Mouse (Mus musculus): ENCODE data around the gene Hnrnpab. TPM values are rescaled to one million over a fixed set of nuclear protein-coding genes. Genes with fewer than 3 reads are reported as not detected.

Hnrnpab gene
- 100 to 1,000 TPM; 132 TPM for total RNA-seq (2021)
- long read RNA-seq, experiment 1, transcript Hnrnpab-201 (7 exons, 2,370 nt), result major isoform, 58 of 113 reads
- long read RNA-seq, experiment 1, transcript Hnrnpab-203 (8 exons, 1,437 nt), result minor isoform, 20 of 113 reads
- long read RNA-seq, experiment 1, partial matches to known transcripts, result 22 of 113 reads
- long read RNA-seq, experiment 1, other reads (novel, unspliced or antisense), result 12 of 113 reads
- long read RNA-seq, experiment 2, transcript Hnrnpab-203 (8 exons, 1,437 nt), result minor isoform, 26 of 130 reads
- long read RNA-seq, experiment 2, transcript Hnrnpab-201 (7 exons, 2,370 nt), result major isoform, 71 of 130 reads
- long read RNA-seq, experiment 2, partial matches to known transcripts, result 29 of 130 reads
- long read RNA-seq, experiment 2, other reads (novel, unspliced or antisense), result 3 of 130 reads

- DNase-seq (ENCODE audit: low spot score in 2 of 2), result peak; percentile 97 to 98
Observed at GRCm38 (mm10) chr11:51606447-51607095, at the start of gene Hnrnpab. TSS of gene Hnrnpab (minus strand) at chr11:51606847.

DNA sequence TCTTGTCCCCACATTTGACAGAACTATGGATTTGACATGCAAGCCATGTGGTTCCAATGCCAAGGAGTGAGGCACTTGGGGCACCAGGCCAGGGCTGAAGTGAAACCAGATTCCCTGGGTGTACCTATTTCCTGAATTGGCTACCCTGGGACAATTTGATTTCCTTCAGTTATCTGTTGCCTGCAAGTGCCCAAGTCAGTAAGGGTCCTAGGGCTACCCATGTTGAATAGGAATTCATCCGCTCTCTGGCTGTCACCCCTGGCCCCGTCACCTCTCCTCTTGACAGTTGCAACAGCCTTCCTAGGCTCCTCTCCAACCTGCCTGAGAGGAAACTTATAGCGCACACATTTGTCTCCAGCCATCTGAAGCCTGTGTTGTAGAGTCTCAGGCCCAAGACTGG is 48.2 kb upstream of the Hnrnpab start:
- no peak for DNase-seq (ENCODE audit: low spot score in 2 of 2)

DNA sequence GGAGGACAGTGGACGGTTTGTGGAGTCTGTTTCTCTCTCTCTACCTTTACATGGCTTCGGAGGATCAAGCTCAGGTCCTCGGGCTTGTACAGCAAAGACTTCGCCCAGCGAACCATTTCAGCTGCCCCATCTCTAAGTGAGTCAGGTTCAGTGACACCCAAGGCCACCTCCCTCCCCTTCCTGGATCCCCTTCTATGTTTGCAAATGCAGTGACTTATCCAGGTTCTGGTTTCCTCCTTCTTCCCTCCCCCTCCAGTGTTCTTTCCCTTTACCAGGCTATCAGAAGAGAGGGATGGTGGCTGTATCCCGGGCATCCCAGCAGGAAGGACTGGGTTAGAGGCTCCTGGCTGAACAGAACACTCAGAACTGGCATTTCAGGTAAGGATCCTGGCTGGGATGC is 47.1 kb upstream of the Hnrnpab start:
- DNase-seq (ENCODE audit: low spot score in 2 of 2), result no peak

- DNase-seq (ENCODE audit: low spot score in 2 of 2), result no peak
Observed at GRCm38 (mm10) chr11:51652889-51653418, 46.3 kb upstream of the Hnrnpab start.

DNA sequence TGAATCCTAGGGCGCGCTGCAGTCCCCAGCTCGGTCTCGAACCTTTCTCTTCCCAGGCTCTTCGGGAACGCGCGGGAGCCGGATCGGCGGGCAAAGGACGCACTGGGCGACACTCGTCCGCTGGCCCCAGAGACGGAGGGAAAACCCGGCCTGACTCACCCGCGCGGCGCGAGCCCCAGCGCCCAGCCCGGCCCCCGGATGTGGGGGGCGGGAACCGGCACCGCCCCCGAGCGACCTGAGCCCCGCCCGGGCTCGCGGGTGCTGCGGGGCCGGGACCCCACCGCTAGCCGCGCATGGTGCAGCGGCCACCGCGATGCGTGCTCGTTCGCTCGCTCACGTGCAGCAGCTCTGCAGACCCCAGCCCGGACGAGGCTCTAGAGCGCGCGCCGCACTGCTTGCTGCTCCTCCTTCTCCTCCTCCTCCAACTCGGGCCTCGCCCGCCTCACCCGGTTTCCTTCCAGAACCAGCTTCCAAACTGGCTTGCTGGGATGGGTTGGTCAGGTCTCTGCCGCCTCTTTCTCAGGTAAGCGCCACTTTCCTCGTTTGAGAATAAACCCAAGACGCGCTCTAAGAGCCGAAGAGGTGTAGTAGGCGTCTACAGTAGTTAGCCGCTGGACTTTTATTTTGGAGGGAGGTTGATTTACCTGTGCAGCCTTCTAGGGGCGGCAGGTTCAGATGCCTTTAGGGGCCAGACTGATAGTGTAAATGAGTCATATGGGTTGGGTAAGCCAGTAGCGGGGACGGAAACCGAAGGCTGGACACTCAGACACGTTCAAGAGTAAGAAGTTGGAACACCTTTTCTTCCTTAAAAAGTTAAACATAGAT is 44.3 kb upstream of the Hnrnpab start, which contains the start of the genes N4bp3 and D930048N14Rik:
Gene N4bp3 (minus strand): TSS at position 152 of the 825 bp plus-strand sequence.
Gene D930048N14Rik (plus strand): TSS at position 264 of the 825 bp plus-strand sequence.
- peak; percentile 31 to 38 for DNase-seq (ENCODE audit: low spot score in 2 of 2)

DNA sequence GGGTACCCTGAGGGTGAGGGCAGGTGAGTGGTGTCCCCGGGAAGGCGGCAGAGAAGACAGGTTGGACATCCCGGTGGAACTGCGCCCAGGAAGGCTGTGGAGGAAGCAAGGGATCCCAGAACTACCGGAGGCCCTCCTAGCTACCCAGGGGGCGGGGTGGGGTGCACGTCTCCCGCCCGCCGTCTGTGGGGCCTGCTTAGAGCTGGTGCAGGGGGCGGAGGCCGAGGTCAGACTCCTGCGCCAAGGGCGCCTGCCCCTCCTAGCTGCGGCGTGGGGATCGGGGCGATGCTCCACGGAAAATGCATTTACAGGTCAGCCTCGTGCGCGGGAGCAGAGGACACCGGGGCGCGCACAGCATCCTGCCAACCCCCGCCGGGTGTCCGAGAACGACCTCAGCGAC is 43.6 kb upstream of the Hnrnpab start:
- no peak for DNase-seq (ENCODE audit: low spot score in 2 of 2)

GRCm38 (mm10) chr11:51649889-51650199 is 43.2 kb upstream of the Hnrnpab start:
- DNase-seq (ENCODE audit: low spot score in 2 of 2), result peak; percentile 24 to 47

DNA sequence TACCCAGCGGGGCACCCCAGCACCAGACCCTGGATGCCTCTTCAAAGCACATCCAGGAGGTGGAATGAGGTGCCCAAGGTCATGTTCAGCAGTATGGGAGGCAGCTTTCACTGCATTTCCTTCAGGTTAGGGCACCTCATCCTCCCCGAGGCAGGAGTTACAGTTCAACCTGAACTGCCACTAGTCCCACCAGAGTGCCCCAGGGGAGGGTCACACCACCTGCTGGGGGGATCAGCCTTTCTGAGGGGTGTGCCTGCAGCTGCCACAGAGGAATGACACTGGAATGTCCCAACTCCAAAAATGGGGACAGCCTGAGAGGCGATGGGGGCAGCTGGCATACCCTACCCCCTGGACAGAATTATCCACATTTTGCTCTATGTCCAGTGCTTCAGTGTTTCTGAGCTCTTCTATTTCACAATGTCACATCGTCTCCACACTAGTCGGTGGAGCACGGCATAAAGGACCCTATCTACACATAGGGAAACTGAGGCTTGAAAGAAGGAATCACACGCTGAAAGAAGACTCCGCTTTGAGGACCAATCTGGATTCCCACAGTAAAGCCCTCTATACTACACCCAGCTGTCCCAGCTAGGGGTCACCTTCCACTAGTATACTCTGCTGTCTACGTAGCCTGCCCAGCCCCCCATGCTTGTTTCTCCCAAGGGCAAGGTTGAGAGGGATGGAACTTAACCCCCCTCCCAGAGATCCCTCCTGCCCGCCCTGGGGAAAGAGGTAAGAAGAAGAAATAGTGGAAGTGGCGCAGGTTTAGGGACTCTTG is 42.7 kb upstream of the Hnrnpab start:
- DNase-seq (ENCODE audit: low spot score in 2 of 2), result no peak

DNA sequence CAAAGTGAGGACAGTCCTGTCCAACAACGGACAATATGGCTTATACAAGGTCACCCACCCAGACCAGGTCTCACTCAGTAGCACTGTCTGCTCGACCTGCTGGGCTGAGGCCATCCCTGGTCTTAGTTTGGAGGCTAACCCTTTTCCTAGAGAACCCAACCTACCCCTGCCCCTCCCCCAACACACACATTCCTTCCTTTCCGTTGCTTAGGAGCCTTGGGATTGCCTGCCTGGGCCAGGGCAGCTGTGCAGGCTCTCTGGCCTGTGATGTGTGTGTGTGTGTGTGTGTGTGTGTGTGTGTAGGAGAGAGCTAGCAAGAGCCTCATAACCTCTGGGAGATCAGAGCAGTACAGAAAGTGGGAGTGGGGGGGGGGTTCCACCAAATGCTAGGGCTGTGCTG is 41.9 kb upstream of the Hnrnpab start:
- no peak for DNase-seq (ENCODE audit: low spot score in 2 of 2)

GRCm38 (mm10) chr11:51646751-51647667 is 40.4 kb upstream of the Hnrnpab start:
- peak in 1 of 2 experiments; percentile 38 for DNase-seq (ENCODE audit: low spot score in 2 of 2)

DNA sequence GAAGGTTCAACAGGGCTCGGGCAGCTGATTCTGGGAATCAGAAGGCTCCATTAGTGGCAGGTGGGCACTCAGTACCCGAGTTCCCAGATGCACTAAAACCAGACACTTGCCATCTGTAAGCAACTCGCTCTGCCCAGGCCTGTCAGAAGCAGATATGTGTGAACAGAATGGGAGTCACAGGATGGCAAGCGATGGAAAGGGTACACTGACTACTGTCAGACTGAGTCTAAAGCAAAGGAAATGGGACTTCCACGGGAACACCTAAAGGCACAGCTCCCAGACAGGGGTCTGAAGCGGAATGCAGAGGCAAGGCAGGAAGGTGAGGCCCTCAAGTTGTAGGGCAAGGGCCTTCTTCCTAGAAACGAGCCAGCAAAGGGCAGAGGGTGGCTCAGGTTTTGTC is 39.6 kb upstream of the Hnrnpab start:
- no peak for DNase-seq (ENCODE audit: low spot score in 2 of 2)

DNA sequence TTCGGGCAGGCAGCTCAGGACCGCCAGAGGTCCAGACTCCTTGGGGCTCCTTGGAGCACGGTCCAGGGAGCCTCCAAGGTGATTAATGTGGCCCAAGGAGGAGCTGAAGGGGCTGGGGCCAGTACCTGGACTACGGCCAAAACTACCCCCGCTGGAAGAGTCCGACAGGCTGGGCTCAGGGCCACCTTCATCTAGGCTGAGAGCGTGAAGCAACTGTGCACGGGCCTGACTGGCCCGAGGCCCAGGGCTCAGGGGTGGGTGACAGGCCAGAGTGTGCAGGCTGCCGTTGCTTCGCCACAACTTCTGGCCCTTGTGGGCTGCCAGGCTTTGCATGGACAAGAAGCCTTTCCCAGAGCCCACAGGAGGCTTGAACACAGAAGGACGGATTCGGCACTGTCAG is 38.6 kb upstream of the Hnrnpab start:
- no peak for DNase-seq (ENCODE audit: low spot score in 2 of 2)

GRCm38 (mm10) chr11:51644217-51644616 is 37.6 kb upstream of the Hnrnpab start:
- no peak for DNase-seq (ENCODE audit: low spot score in 2 of 2)

DNA sequence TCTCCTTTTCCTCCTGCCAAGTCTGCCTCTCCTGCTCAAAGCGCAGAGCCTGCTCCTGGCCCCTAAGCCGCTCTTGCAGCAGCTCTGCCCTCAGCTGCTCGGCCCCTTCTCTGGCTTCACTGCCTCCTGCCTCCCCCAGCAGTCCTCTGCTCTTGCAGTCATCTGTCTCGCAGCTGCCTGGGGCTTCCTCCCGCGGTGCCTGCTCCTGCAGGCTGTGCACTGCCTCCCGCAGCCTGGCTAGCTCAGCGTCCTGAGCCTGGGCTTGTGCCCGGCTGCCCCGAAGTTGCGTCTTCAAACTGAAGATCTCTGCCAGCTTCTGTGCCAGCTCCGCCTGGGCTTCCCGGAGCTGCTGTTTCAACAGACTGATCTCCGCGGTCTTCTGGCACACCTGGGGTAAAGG is 37.1 kb upstream of the Hnrnpab start:
- no peak for DNase-seq (ENCODE audit: low spot score in 2 of 2)

DNA sequence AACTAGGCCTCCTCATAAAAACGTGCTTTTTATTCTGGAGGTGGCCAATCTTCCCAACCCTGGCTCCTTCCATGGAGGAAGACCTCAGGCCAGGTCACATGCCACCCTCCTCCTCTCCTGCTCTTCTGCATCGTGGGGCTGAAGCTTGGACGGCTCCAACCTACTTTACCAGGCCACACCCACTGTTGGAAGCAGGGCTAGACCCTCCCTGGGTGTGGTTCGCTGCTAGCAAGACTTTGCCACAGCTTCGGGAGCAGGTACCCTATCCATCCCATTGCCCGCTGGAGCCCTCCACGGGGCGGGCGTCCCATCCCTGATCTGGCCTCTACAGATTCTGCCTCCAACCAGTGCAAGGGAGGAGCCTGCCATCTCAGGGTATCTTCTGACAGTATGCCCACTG is 36.6 kb upstream of the Hnrnpab start:
- no peak for DNase-seq (ENCODE audit: low spot score in 2 of 2)

- DNase-seq (ENCODE audit: low spot score in 2 of 2), result no peak
Observed at GRCm38 (mm10) chr11:51640748-51641147, 34.1 kb upstream of the Hnrnpab start.

GRCm38 (mm10) chr11:51638497-51638896 is 31.9 kb upstream of the Hnrnpab start:
- DNase-seq (ENCODE audit: low spot score in 2 of 2), result no peak

- no peak for DNase-seq (ENCODE audit: low spot score in 2 of 2)
Observed at GRCm38 (mm10) chr11:51637971-51638414, 31.3 kb upstream of the Hnrnpab start.

DNA sequence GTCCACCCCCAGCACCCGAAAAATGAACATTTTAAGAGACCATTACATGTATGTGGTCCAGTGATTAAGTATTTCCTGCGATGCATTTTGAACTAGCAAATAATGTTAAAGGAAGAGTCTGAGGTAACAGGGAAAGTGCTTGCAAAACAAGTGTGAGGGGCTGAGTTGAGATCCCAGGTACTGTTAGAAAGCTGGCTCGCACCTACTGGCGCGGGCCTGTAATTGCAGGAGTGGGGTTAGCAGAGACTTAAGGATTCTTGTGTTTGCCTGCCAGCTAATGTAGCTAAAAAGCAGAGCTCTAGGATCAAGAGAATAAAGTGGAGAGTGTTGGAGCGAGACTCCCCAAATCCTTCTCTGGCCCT is 29.7 kb upstream of the Hnrnpab start:
- DNase-seq (ENCODE audit: low spot score in 2 of 2), result peak; percentile 56

All from left cerebral cortex, adult 18-20 months (tissue).